Mouse (Mus musculus): Measurements from ENCODE around the gene Gse1. TPM values are rescaled to one million over a fixed set of nuclear protein-coding genes. Genes with fewer than 3 reads are reported as not detected.

Gene Gse1
- total and polyA plus RNA-seq, 3 experiments = 23.6 to 128 (median 66.9) TPM

DNA sequence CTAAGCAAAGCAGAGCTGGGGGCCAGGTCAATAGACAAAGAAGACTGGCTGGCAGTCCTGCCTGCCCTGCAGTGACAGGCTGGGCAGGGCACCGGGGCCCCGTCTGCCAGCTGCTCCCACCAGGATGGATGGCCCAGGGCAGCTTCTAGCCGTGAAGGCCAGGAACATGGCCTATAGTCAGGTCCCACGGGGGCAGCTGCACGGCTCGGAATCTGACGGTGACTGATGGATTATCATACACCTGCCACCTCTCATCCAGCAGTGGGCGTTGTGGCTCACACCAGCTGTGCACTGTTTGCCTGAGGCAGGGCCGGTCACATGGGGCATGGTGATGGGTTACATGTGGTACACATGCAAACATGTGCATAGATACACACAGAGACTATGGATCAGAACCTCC, 127.8 kb downstream of the Gse1 start:
- TF ChIP-seq MAFK (IDR thresholded peaks at IDR 0.05; ENCODE audit: borderline replicate concordance, low read depth, low read length) (no peak), MEF2A (IDR thresholded peaks at IDR 0.05; ENCODE audit: extremely low read depth, insufficient replicate concordance, low read depth, low read length, poor library complexity, severe bottlenecking) (no peak), POLR2AphosphoS5 (IDR thresholded peaks at IDR 0.05; ENCODE audit: borderline replicate concordance, low read depth, low read length) (no peak), USF2 (IDR thresholded peaks at IDR 0.05; ENCODE audit: borderline replicate concordance in 1 of 2, insufficient read depth in 1 of 2, low read depth in 1 of 2, low read length in 2 of 2) (no peak), ZKSCAN1 (IDR thresholded peaks at IDR 0.05; ENCODE audit: low read depth, low read length) (no peak), SIN3A (IDR thresholded peaks at IDR 0.05; ENCODE audit: low read length) (no peak), MAZ (IDR thresholded peaks at IDR 0.05; ENCODE audit: low read depth, low read length) (no peak), RCOR1 (IDR thresholded peaks at IDR 0.05; ENCODE audit: low read depth, low read length) (no peak), JUND (IDR thresholded peaks at IDR 0.05; ENCODE audit: low read depth, low read length) (no peak), GABPA (IDR thresholded peaks at IDR 0.05; ENCODE audit: low read depth, low read length) (no peak), MAX (IDR thresholded peaks at IDR 0.05; ENCODE audit: low read length) (no peak), KAT2A (conservative IDR thresholded peaks at IDR 0.05; ENCODE audit: low read depth, low read length) (no peak), POLR2A (IDR thresholded peaks at IDR 0.05; ENCODE audit: control insufficient read depth in 1 of 2, insufficient read depth in 1 of 2, low read depth in 1 of 2, low read length in 2 of 2, poor library complexity in 1 of 2) (no peak), MYB (IDR thresholded peaks at IDR 0.05; ENCODE audit: low read depth, low read length) (no peak), USF1 (IDR thresholded peaks at IDR 0.05; ENCODE audit: low read depth, low read length) (no peak), E2F4 (IDR thresholded peaks at IDR 0.05; ENCODE audit: borderline replicate concordance, low read depth, low read length) (no peak), ZC3H11A (IDR thresholded peaks at IDR 0.05; ENCODE audit: low read depth, low read length) (no peak), CHD2 (IDR thresholded peaks at IDR 0.05; ENCODE audit: low read length) (no peak)
- H3K4me3 ChIP-seq (ENCODE audit: control insufficient read depth in 1 of 2, insufficient read depth in 1 of 2, low read depth in 2 of 2, low read length in 2 of 2) = no peak overlapping the region
- H3K9ac ChIP-seq (ENCODE audit: control insufficient read depth, low read depth, low read length, poor library complexity, severe bottlenecking) = no peak overlapping the region
- no peaks in the 10 kb centered on the region for H3K79me2 ChIP-seq (ENCODE audit: control insufficient read depth, insufficient read depth, low read length, poor library complexity)
- no peaks in the 10 kb centered on the region for H3K9me3 ChIP-seq (replicated peaks; ENCODE audit: insufficient read depth, low read length)
- H3K36me3 ChIP-seq (ENCODE audit: control insufficient read depth in 1 of 2, insufficient read depth in 2 of 2, low read length in 2 of 2) = no peaks in the 10 kb centered on the region
- DNase-seq (ENCODE audit: low read depth, low spot score) = no peak
- no peaks in the 10 kb centered on the region for H3K4me1 ChIP-seq (ENCODE audit: control insufficient read depth in 1 of 2, insufficient read depth in 2 of 2, low read length in 2 of 2)
- H3K27ac ChIP-seq (ENCODE audit: control insufficient read depth, low read depth, low read length) = no peak overlapping the region
- no peaks in the 10 kb centered on the region for H3K27me3 ChIP-seq (ENCODE audit: control insufficient read depth in 1 of 2, insufficient read depth in 2 of 2, low read length in 2 of 2)

DNA sequence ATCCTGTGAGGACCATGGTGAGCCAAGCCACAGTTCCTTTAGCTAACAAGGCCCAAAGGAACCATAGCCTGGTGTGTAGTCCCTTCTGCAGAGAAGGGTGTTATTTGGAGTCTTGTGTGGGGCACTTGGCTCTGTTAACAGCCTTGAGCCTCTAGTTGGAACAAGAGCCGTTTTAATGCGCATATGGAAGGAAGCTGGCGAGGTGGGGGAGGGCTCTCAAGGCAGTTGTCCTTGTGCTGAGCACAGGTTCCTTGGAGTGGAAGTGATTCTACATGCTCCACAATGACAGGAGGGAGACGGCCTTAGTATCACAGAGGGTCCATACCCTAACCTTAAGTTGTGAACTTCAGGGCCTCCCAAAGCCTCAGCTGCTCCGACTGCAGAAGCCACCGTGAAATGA, 129.2 kb downstream of the Gse1 start:
- Histone ChIP-seq H3K27ac (ENCODE audit: control insufficient read depth, low read depth, low read length) (no peak overlapping the region), H3K4me1 (ENCODE audit: control insufficient read depth in 1 of 2, insufficient read depth in 2 of 2, low read length in 2 of 2) (no peaks in the 10 kb centered on the region), H3K9ac (ENCODE audit: control insufficient read depth, low read depth, low read length, poor library complexity, severe bottlenecking) (no peak overlapping the region), H3K4me3 (ENCODE audit: control insufficient read depth in 1 of 2, insufficient read depth in 1 of 2, low read depth in 2 of 2, low read length in 2 of 2) (no peak overlapping the region), H3K79me2 (ENCODE audit: control insufficient read depth, insufficient read depth, low read length, poor library complexity) (no peaks in the 10 kb centered on the region), H3K36me3 (ENCODE audit: control insufficient read depth in 1 of 2, insufficient read depth in 2 of 2, low read length in 2 of 2) (no peaks in the 10 kb centered on the region), H3K27me3 (ENCODE audit: control insufficient read depth in 1 of 2, insufficient read depth in 2 of 2, low read length in 2 of 2) (no peaks in the 10 kb centered on the region), H3K9me3 (replicated peaks; ENCODE audit: insufficient read depth, low read length) (no peaks in the 10 kb centered on the region)
- TF ChIP-seq HCFC1 (IDR thresholded peaks at IDR 0.05; ENCODE audit: low read depth, low read length) = no peak
- TF ChIP-seq POLR2A (IDR thresholded peaks at IDR 0.05; ENCODE audit: control insufficient read depth in 1 of 2, insufficient read depth in 1 of 2, low read depth in 1 of 2, low read length in 2 of 2, poor library complexity in 1 of 2) = no peak
- no peak for TF ChIP-seq USF1 (IDR thresholded peaks at IDR 0.05; ENCODE audit: low read depth, low read length)
- TF ChIP-seq RCOR1 (IDR thresholded peaks at IDR 0.05; ENCODE audit: low read depth, low read length) = no peak
- no peak for TF ChIP-seq MXI1 (IDR thresholded peaks at IDR 0.05; ENCODE audit: low read depth, low read length)
- no peak for TF ChIP-seq SMC3 (IDR thresholded peaks at IDR 0.05; ENCODE audit: low read depth, low read length)
- no peak for TF ChIP-seq MAZ (IDR thresholded peaks at IDR 0.05; ENCODE audit: low read depth, low read length)
- TF ChIP-seq ETS1 (IDR thresholded peaks at IDR 0.05; ENCODE audit: low read depth, low read length) = no peak
- TF ChIP-seq ELF1 (IDR thresholded peaks at IDR 0.05; ENCODE audit: low read depth, low read length) = no peak
- no peak for TF ChIP-seq EP300 (IDR thresholded peaks at IDR 0.05; ENCODE audit: low read depth in 1 of 2, low read length in 2 of 2)
- no peak for DNase-seq (ENCODE audit: low read depth, low spot score)

All from MEL (cell line).